Mouse (Mus musculus): ENCODE measurements around the gene Vipr1.

GRCm38 (mm10) chr9:121684702-121685101 is 42.2 kb downstream of the Vipr1 start:
- TF ChIP-seq POLR2A (IDR thresholded peaks at IDR 0.05; ENCODE audit: low read depth, low read length), result no peak
- TF ChIP-seq MAFK (IDR thresholded peaks at IDR 0.05; ENCODE audit: insufficient replicate concordance, low read length), result no peak
- TF ChIP-seq MEF2A (IDR thresholded peaks at IDR 0.05; ENCODE audit: borderline replicate concordance, low read depth, low read length), result no peak
- no peak for TF ChIP-seq RCOR1 (conservative IDR thresholded peaks at IDR 0.05; ENCODE audit: low read depth, low read length)
- TF ChIP-seq GABPA (IDR thresholded peaks at IDR 0.05; ENCODE audit: insufficient replicate concordance, low read depth, low read length), result no peak
- no peak for TF ChIP-seq EP300 (IDR thresholded peaks at IDR 0.05; ENCODE audit: low read length)
- TF ChIP-seq SIN3A (IDR thresholded peaks at IDR 0.05; ENCODE audit: low read length), result no peak
- TF ChIP-seq CHD1 (IDR thresholded peaks at IDR 0.05; ENCODE audit: low read depth, low read length), result no peak
- no peak for TF ChIP-seq CTCF (conservative IDR thresholded peaks at IDR 0.05 in 1 of 2, IDR thresholded peaks at IDR 0.05 in 1 of 2; ENCODE audit: low read depth in 2 of 2, low read length in 2 of 2)
- TF ChIP-seq POLR2AphosphoS2 (IDR thresholded peaks at IDR 0.05; ENCODE audit: low read depth, low read length), result no peak
- TF ChIP-seq RAD21 (IDR thresholded peaks at IDR 0.05; ENCODE audit: low read depth, low read length), result no peak
- TF ChIP-seq ZMIZ1 (IDR thresholded peaks at IDR 0.05; ENCODE audit: low read depth, low read length), result no peak
